In genomic region chr17:29421319-29421718, GRCm38 (mm10) we compare ENCODE assay signal across 31 mouse cellular contexts.
A peak's percentile ranks its signal among the peaks of the same experiment; 100 is the strongest.
DNase-seq lines count a peak whose midpoint lies in the region; ATAC-seq and TF ChIP-seq lines count a peak whose summit lies in the region.
"Had no signal": no experiment of that assay in that cellular context is flagged by ENCODE, and none has a peak within 500 bp of the region (broad histone marks: within the 10 kb centered on the region; RNA-seq: fewer than 3 reads in every experiment).

No protein-coding gene starts in this region.

- no peak overlapping the region for H3K4me2 ChIP-seq in heart, embryonic 11.5 days
- H3K4me2 ChIP-seq in midbrain, postnatal 0 days (ENCODE audit: low read depth, low read length, poor library complexity, severe bottlenecking) = no peak overlapping the region
- H3K4me2 ChIP-seq in midbrain, embryonic 16.5 days (ENCODE audit: low read length) = no peak overlapping the region
- H3K4me2 ChIP-seq: embryonic facial prominence, embryonic 15.5 days; heart, embryonic 12.5 days; hindbrain, embryonic 15.5 days; intestine, embryonic 15.5 days; liver, embryonic 15.5 days had no signal

- H3K36me3 ChIP-seq in heart, embryonic 10.5 days = no peaks in the 10 kb centered on the region
- no peaks in the 10 kb centered on the region for H3K36me3 ChIP-seq in heart, embryonic 11.5 days (ENCODE audit: control insufficient read depth, insufficient read depth, low read length)
- no peaks in the 10 kb centered on the region for H3K36me3 ChIP-seq in midbrain, postnatal 0 days (ENCODE audit: insufficient read depth, low read length)
- no peaks in the 10 kb centered on the region for H3K36me3 ChIP-seq in midbrain, embryonic 16.5 days (ENCODE audit: control insufficient read depth, insufficient read depth, low read length)
- H3K36me3 ChIP-seq: embryonic facial prominence, embryonic 10.5 days; embryonic facial prominence, embryonic 15.5 days; G1E; heart, embryonic 12.5 days; hindbrain, embryonic 10.5 days; hindbrain, embryonic 15.5 days; intestine, embryonic 15.5 days; liver, embryonic 15.5 days had no signal

- DNase-seq in heart, embryonic 10.5 days (ENCODE audit: low spot score) = no peak
- no peak for DNase-seq in layer of hippocampus, adult 2 months (ENCODE audit: low spot score in 2 of 2)
- DNase-seq in layer of hippocampus, postnatal 36 days = no peak
- DNase-seq in midbrain, postnatal 0 days (ENCODE audit: low spot score) = no peak
- no peak for DNase-seq in gastrocnemius, adult 2 months
- DNase-seq: adrenal gland, postnatal 10 days; cerebellum, adult 8-10 months; cerebellum, postnatal 25 days; heart, postnatal 10 days; kidney, postnatal 25 days; left cerebral cortex, postnatal 4 days; lung, postnatal 10 days; midbrain, embryonic 14.5 days; right cerebral cortex, postnatal 25 days; spleen, adult 18-20 months; thymus, adult 18-20 months; thymus, postnatal 25 days had no signal

- WGBS in heart, embryonic 10.5 days = 79% methylated on average over 3 of the region's 3 CpGs
- WGBS in heart, embryonic 11.5 days (ENCODE audit: insufficient replicate concordance) = 87% methylated on average over 3 of the region's 3 CpGs
- 79% methylated on average over 3 of the region's 3 CpGs for WGBS in midbrain, postnatal 0 days
- 78% methylated on average over 3 of the region's 3 CpGs for WGBS in midbrain, embryonic 16.5 days

- intact Hi-C loops in gastrocnemius, adult 2 months (cut with DNase I) = no loop called here

- no peaks in the 10 kb centered on the region for H3K27me3 ChIP-seq in heart, embryonic 10.5 days (ENCODE audit: insufficient read depth, poor library complexity, severe bottlenecking)
- H3K27me3 ChIP-seq in heart, embryonic 11.5 days (ENCODE audit: control insufficient read depth, insufficient read depth, low read length) = no peaks in the 10 kb centered on the region
- H3K27me3 ChIP-seq in midbrain, postnatal 0 days (ENCODE audit: insufficient read depth, low read length) = no peaks in the 10 kb centered on the region
- H3K27me3 ChIP-seq in midbrain, embryonic 16.5 days (ENCODE audit: control insufficient read depth, insufficient read depth, low read depth, low read length) = no peaks in the 10 kb centered on the region
- H3K27me3 ChIP-seq: embryonic facial prominence, embryonic 15.5 days; heart, embryonic 12.5 days; hindbrain, embryonic 15.5 days; intestine, embryonic 15.5 days; Patski had no signal

- no peak overlapping the region for H3K4me3 ChIP-seq in heart, embryonic 10.5 days
- no peak overlapping the region for H3K4me3 ChIP-seq in heart, embryonic 11.5 days (ENCODE audit: low read depth, low read length)
- no peak overlapping the region for H3K4me3 ChIP-seq in layer of hippocampus, adult 2 months
- H3K4me3 ChIP-seq in midbrain, postnatal 0 days (ENCODE audit: low read depth, low read length) = no peak overlapping the region
- H3K4me3 ChIP-seq in midbrain, embryonic 16.5 days (ENCODE audit: low read depth, low read length) = no peak overlapping the region
- no peak overlapping the region for H3K4me3 ChIP-seq in gastrocnemius, adult 2 months
- H3K4me3 ChIP-seq: embryonic facial prominence, embryonic 10.5 days; embryonic facial prominence, embryonic 15.5 days; heart, embryonic 12.5 days; hindbrain, embryonic 10.5 days; hindbrain, embryonic 15.5 days; intestine, embryonic 15.5 days; liver, embryonic 15.5 days had no signal

- peak; percentile 40 for TF ChIP-seq CTCF in layer of hippocampus, adult 2 months (conservative IDR thresholded peaks at IDR 0.05)
- peak; percentile 23; the same call in 1 of the 2 replicates for TF ChIP-seq CTCF in midbrain, postnatal 0 days (IDR thresholded peaks at IDR 0.05)
- TF ChIP-seq CTCF in gastrocnemius, adult 2 months (IDR thresholded peaks at IDR 0.05) = no peak

- H3K9ac ChIP-seq in heart, embryonic 11.5 days (ENCODE audit: low read depth, low read length) = no peak overlapping the region
- H3K9ac ChIP-seq in midbrain, postnatal 0 days (replicated peaks; ENCODE audit: low read length, poor library complexity, severe bottlenecking) = no peak overlapping the region
- H3K9ac ChIP-seq in midbrain, embryonic 16.5 days (ENCODE audit: low read depth, low read length) = no peak overlapping the region
- H3K9ac ChIP-seq: embryonic facial prominence, embryonic 15.5 days; heart, embryonic 12.5 days; hindbrain, embryonic 15.5 days; intestine, embryonic 15.5 days; liver, embryonic 15.5 days had no signal

- no peaks in the 10 kb centered on the region for H3K9me3 ChIP-seq in heart, embryonic 10.5 days
- no peaks in the 10 kb centered on the region for H3K9me3 ChIP-seq in heart, embryonic 11.5 days (replicated peaks; ENCODE audit: control insufficient read depth, low read length)
- no peaks in the 10 kb centered on the region for H3K9me3 ChIP-seq in midbrain, postnatal 0 days (ENCODE audit: low read length)
- H3K9me3 ChIP-seq in midbrain, embryonic 16.5 days (replicated peaks; ENCODE audit: control insufficient read depth, low read length, poor library complexity, severe bottlenecking) = no peaks in the 10 kb centered on the region
- H3K9me3 ChIP-seq: embryonic facial prominence, embryonic 10.5 days; embryonic facial prominence, embryonic 15.5 days; G1E; heart, embryonic 12.5 days; hindbrain, embryonic 15.5 days; intestine, embryonic 15.5 days had no signal

- H3K27ac ChIP-seq in heart, embryonic 10.5 days = 0 out of 2 replicates have a peak overlapping the region, but pooled peaks have one; percentile 1
- no peak overlapping the region for H3K27ac ChIP-seq in heart, embryonic 11.5 days (ENCODE audit: low read depth, low read length)
- no peak overlapping the region for H3K27ac ChIP-seq in layer of hippocampus, adult 2 months
- no peak overlapping the region for H3K27ac ChIP-seq in midbrain, postnatal 0 days (ENCODE audit: low read depth, low read length)
- no peak overlapping the region for H3K27ac ChIP-seq in midbrain, embryonic 16.5 days (ENCODE audit: low read length)
- H3K27ac ChIP-seq in gastrocnemius, adult 2 months = no peak overlapping the region
- H3K27ac ChIP-seq: embryonic facial prominence, embryonic 10.5 days; embryonic facial prominence, embryonic 15.5 days; hindbrain, embryonic 10.5 days; hindbrain, embryonic 15.5 days; intestine, embryonic 15.5 days; liver, embryonic 15.5 days had no signal

- no peak for ATAC-seq in heart, embryonic 11.5 days (replicated peaks; ENCODE audit: insufficient number of reproducible peaks, low FRiP score, low TSS enrichment)
- no peak for ATAC-seq in midbrain, postnatal 0 days (ENCODE audit: low FRiP score)
- ATAC-seq in midbrain, embryonic 16.5 days = no peak
- ATAC-seq in frontal cortex, adult (ENCODE audit: low TSS enrichment) = no peak
- ATAC-seq: CD4-positive, CD25-positive, alpha-beta regulatory T cell, adult 4 months; forebrain, embryonic 14.5 days; intestine, embryonic 15.5 days; Patski had no signal

- peaks cover 37% of the 10 kb centered on the region for H3K4me1 ChIP-seq in heart, embryonic 10.5 days
- peaks cover 18% of the 10 kb centered on the region for H3K4me1 ChIP-seq in heart, embryonic 11.5 days (ENCODE audit: control insufficient read depth, insufficient read depth, low read length)
- H3K4me1 ChIP-seq in midbrain, postnatal 0 days (ENCODE audit: insufficient read depth, low read length) = no peaks in the 10 kb centered on the region
- peaks cover under 1% of the 10 kb centered on the region; the same call in 1 of the 2 replicates for H3K4me1 ChIP-seq in midbrain, embryonic 16.5 days (ENCODE audit: control insufficient read depth, insufficient read depth, low read length)
